Mouse (Mus musculus) stomach, postnatal 0 days (tissue): Measurements from ENCODE around the gene Ckb. TPM values are rescaled to one million over a fixed set of nuclear protein-coding genes. Genes with fewer than 3 reads are reported as not detected.

Source experiments
- ATAC-seq: fragments of 200-750 bp; cut with Nextera tagmentation; 2 replicates; pipeline ENCODE4 v1.8.0; 2017; ENCODE audit not compliant: low FRiP score, low TSS enrichment
- DNase-seq: peaks from one replicate; pipeline ENCODE4 v3.0.0-alpha.2; 2016; ENCODE audit warnings: low spot score
- H3K27ac ChIP-seq: fragments of 300-500 bp; sonication (generic); replicated peaks from 2 replicates; pipeline ENCODE4 v1.5.1; 2014; ENCODE audit warnings: mild to moderate bottlenecking, control low read depth
- H3K27me3 ChIP-seq: fragments of 300-500 bp; sonication (generic); 2 replicates; pipeline ENCODE4 v1.6.1; 2014; ENCODE audit warnings: low read length; ENCODE audit not compliant: control insufficient read depth, insufficient read depth
- H3K36me3 ChIP-seq: fragments of 300-500 bp; sonication (generic); 2 replicates; pipeline ENCODE4 v1.6.1; 2014; ENCODE audit warnings: low read length, mixed read lengths; ENCODE audit not compliant: control insufficient read depth, insufficient read depth
- H3K4me1 ChIP-seq: fragments of 300-500 bp; sonication (generic); replicated peaks from 2 replicates; pipeline ENCODE4 v1.6.1; 2014; ENCODE audit warnings: antibody characterized with exemption; ENCODE audit not compliant: control insufficient read depth, insufficient read depth
- H3K4me2 ChIP-seq: fragments of 300-500 bp; sonication (generic); replicated peaks from 2 replicates; pipeline ENCODE4 v1.6.1; 2014; ENCODE audit warnings: low read depth, mild to moderate bottlenecking, control low read depth, moderate library complexity
- H3K4me3 ChIP-seq: fragments of 300-500 bp; sonication (generic); 2 replicates; pipeline ENCODE4 v1.5.1; 2014; ENCODE audit warnings: low read depth, low read length, control low read depth
- H3K9ac ChIP-seq: fragments of 300-500 bp; sonication (generic); 2 replicates; pipeline ENCODE4 v1.6.1; 2014; ENCODE audit warnings: mild to moderate bottlenecking, low read length, control low read depth, mixed read lengths
- H3K9me3 ChIP-seq: fragments of 300-500 bp; sonication (generic); 2 replicates; pipeline ENCODE4 v1.6.1; 2016; ENCODE audit warnings: low read length; ENCODE audit not compliant: control insufficient read depth
- CTCF ChIP-seq: IDR thresholded peaks from 2 replicates; pipeline ENCODE4 v1.5.1; 2016; ENCODE audit warnings: antibody characterized with exemption, low read depth, mild to moderate bottlenecking, moderate library complexity
- EP300 ChIP-seq: optimal IDR thresholded peaks from 2 replicates; pipeline ENCODE3; 2016; ENCODE audit warnings: antibody characterized with exemption
- WGBS: fragments of 180-500 bp; shearing (Covaris S2); extraction: QIAGEN DNeasy Blood & Tissue Kit; methylation state at CpG from one replicate; pipeline ENCODE4 v1.1.7; 2014; 5-methylcytosine and 5-hydroxymethylcytosine counted together
- polyA plus RNA-seq: library from polyadenylated mRNA; unstranded; fragments of >200 nt; fragmentation: Nextera tagmentation; extraction: Ambion mirVana; gene quantifications from 2 replicates; pipeline ENCODE4 v1.2.1, GENCODE M21; 2015

The Ckb gene
- polyA plus RNA-seq, 1 experiment from 2014 or later = 532 TPM

GRCm38 (mm10) chr12:111700920-111701458 is 28.9 kb upstream of the Ckb start:
- H3K4me2 ChIP-seq = no peak overlapping the region
- H3K27ac ChIP-seq = no peak overlapping the region
- H3K4me3 ChIP-seq = no peak overlapping the region
- 48% methylated on average over 9 of the region's 9 CpGs for WGBS
- TF ChIP-seq EP300 (no peak), CTCF (no peak)
- no peak for DNase-seq
- no peak overlapping the region for H3K9ac ChIP-seq
- ATAC-seq = no peak
- peaks cover 15% of the 10 kb centered on the region for H3K4me1 ChIP-seq
- no peaks in the 10 kb centered on the region for H3K27me3 ChIP-seq
- no peaks in the 10 kb centered on the region for H3K9me3 ChIP-seq
- no peaks in the 10 kb centered on the region for H3K36me3 ChIP-seq

GRCm38 (mm10) chr12:111699542-111699941 is 27.4 kb upstream of the Ckb start:
- no peak overlapping the region for H3K4me2 ChIP-seq
- H3K36me3 ChIP-seq = no peaks in the 10 kb centered on the region
- H3K4me3 ChIP-seq = no peak overlapping the region
- H3K4me1 ChIP-seq = peaks cover 2% of the 10 kb centered on the region; the same call in 1 of the 2 replicates
- 81% methylated on average over 4 of the region's 4 CpGs for WGBS
- no peaks in the 10 kb centered on the region for H3K9me3 ChIP-seq
- ATAC-seq (no peak), DNase-seq (no peak)
- no peak for TF ChIP-seq EP300
- TF ChIP-seq CTCF = no peak
- no peak overlapping the region for H3K27ac ChIP-seq
- no peak overlapping the region for H3K9ac ChIP-seq
- H3K27me3 ChIP-seq = no peaks in the 10 kb centered on the region

GRCm38 (mm10) chr12:111698346-111698913 is 26.3 kb upstream of the Ckb start:
- H3K36me3 ChIP-seq = no peaks in the 10 kb centered on the region
- H3K9me3 ChIP-seq = no peaks in the 10 kb centered on the region
- no peaks in the 10 kb centered on the region for H3K27me3 ChIP-seq
- no peak overlapping the region for H3K9ac ChIP-seq
- no peak overlapping the region for H3K4me3 ChIP-seq
- 80% methylated on average over 6 of the region's 6 CpGs for WGBS
- TF ChIP-seq CTCF = no peak
- TF ChIP-seq EP300 = no peak
- H3K4me1 ChIP-seq = peaks cover 7% of the 10 kb centered on the region
- no peak overlapping the region for H3K4me2 ChIP-seq
- DNase-seq (no peak), ATAC-seq (no peak)
- H3K27ac ChIP-seq = no peak overlapping the region

GRCm38 (mm10) chr12:111697708-111698107 is 25.6 kb upstream of the Ckb start:
- peaks cover 7% of the 10 kb centered on the region for H3K4me1 ChIP-seq
- TF ChIP-seq CTCF = no peak
- TF ChIP-seq EP300 = no peak
- 62% methylated on average over 4 of the region's 4 CpGs for WGBS
- no peak overlapping the region for H3K9ac ChIP-seq
- H3K36me3 ChIP-seq = no peaks in the 10 kb centered on the region
- H3K4me3 ChIP-seq = no peak overlapping the region
- ATAC-seq (peak; percentile 64), DNase-seq (peak; percentile 46)
- no peaks in the 10 kb centered on the region for H3K9me3 ChIP-seq
- no peak overlapping the region for H3K4me2 ChIP-seq
- no peaks in the 10 kb centered on the region for H3K27me3 ChIP-seq
- no peak overlapping the region for H3K27ac ChIP-seq

GRCm38 (mm10) chr12:111696239-111696638 is 24.1 kb upstream of the Ckb start:
- TF ChIP-seq CTCF (peak; percentile 90), EP300 (no peak)
- no peak overlapping the region for H3K4me3 ChIP-seq
- ATAC-seq = peak; percentile 22
- no peak overlapping the region for H3K27ac ChIP-seq
- H3K27me3 ChIP-seq = no peaks in the 10 kb centered on the region
- WGBS = 30% methylated on average over 6 of the region's 6 CpGs
- H3K4me2 ChIP-seq = no peak overlapping the region
- peaks cover 7% of the 10 kb centered on the region for H3K4me1 ChIP-seq
- DNase-seq = peak; percentile 73
- no peaks in the 10 kb centered on the region for H3K9me3 ChIP-seq
- no peaks in the 10 kb centered on the region for H3K36me3 ChIP-seq
- H3K9ac ChIP-seq = no peak overlapping the region
